Mouse (Mus musculus): ENCODE results near the gene Fmod. TPM values are rescaled to one million over a fixed set of nuclear protein-coding genes. Genes with fewer than 3 reads are reported as not detected.

Gene Fmod
- total and polyA plus RNA-seq, 3 experiments: not detected

GRCm38 (mm10) chr1:134076789-134077188 is 39.7 kb downstream of the Fmod start:
- Histone ChIP-seq H3K79me2 (replicated peaks; ENCODE audit: control insufficient read depth, extremely low read depth, insufficient read depth, poor library complexity, severe bottlenecking) (peaks cover 11% of the 10 kb centered on the region; the same call in 1 of the 2 replicates), H3K9me3 (replicated peaks; ENCODE audit: low read length) (no peaks in the 10 kb centered on the region), H3K4me1 (ENCODE audit: control insufficient read depth in 1 of 2, insufficient read depth in 2 of 2) (peaks cover 11 to 43% of the 10 kb centered on the region in 2 experiments), H3K27me3 (replicated peaks) (peaks cover 16% of the 10 kb centered on the region), H3K4me2 (ENCODE audit: insufficient read depth, low read depth, poor library complexity, severe bottlenecking) (no peak overlapping the region), H3K27ac (ENCODE audit: insufficient read depth, low read depth) (no peak overlapping the region), H3K9ac (ENCODE audit: insufficient read depth, low read depth) (no peak overlapping the region), H3K36me3 (replicated peaks in 1 of 2; ENCODE audit: control insufficient read depth in 1 of 2, insufficient read depth in 1 of 2, low read length in 1 of 2) (peaks cover 13 to 33% of the 10 kb centered on the region in 2 experiments), H3K4me3 (replicated peaks in 1 of 3; ENCODE audit: low read depth in 2 of 3, low read length in 2 of 3, poor library complexity in 1 of 3) (peak overlapping the region in 1 of 3 experiments; percentile 22)
- TF ChIP-seq ZMIZ1 (IDR thresholded peaks at IDR 0.05; ENCODE audit: low read depth, low read length): no peak
- TF ChIP-seq POLR2A (IDR thresholded peaks at IDR 0.05; ENCODE audit: low read depth, low read length): no peak
- no peak for TF ChIP-seq CTCF (conservative IDR thresholded peaks at IDR 0.05 in 1 of 2, IDR thresholded peaks at IDR 0.05 in 1 of 2; ENCODE audit: low read depth in 2 of 2, low read length in 2 of 2)
- TF ChIP-seq MYC (IDR thresholded peaks at IDR 0.05; ENCODE audit: low read depth, low read length): no peak
- no peak for TF ChIP-seq ZNF384 (IDR thresholded peaks at IDR 0.05; ENCODE audit: low read depth, low read length)
- no peak for TF ChIP-seq ZC3H11A (IDR thresholded peaks at IDR 0.05; ENCODE audit: low read depth, low read length)
- in situ Hi-C loops (cut with MboI; ENCODE audit: low pct_ligation_motif_present, low pct_unique_long_range_greater_than_20kb, low sequenced_read_pairs) (no loop called here), dilution Hi-C loops (cut with MboI; ENCODE audit: extremely low pct_ligation_motif_present, extremely low pct_unique_long_range_greater_than_20kb, low sequenced_read_pairs) (no loop called here)
- no peak for DNase-seq (ENCODE audit: extremely low read depth)

- no peak for TF ChIP-seq E2F4 (IDR thresholded peaks at IDR 0.05; ENCODE audit: insufficient replicate concordance, low read depth, low read length)
- TF ChIP-seq NRF1 (IDR thresholded peaks at IDR 0.05; ENCODE audit: low read depth, low read length): no peak
- peak; percentile 32 for TF ChIP-seq SMC3 (IDR thresholded peaks at IDR 0.05; ENCODE audit: low read depth, low read length)
- TF ChIP-seq MEF2A (IDR thresholded peaks at IDR 0.05; ENCODE audit: borderline replicate concordance, low read depth, low read length): no peak
- TF ChIP-seq IRF4 (IDR thresholded peaks at IDR 0.05; ENCODE audit: low read depth, low read length): no peak
- 0 out of 2 replicates have a peak, but pooled peaks have one; percentile 17 for TF ChIP-seq MXI1 (IDR thresholded peaks at IDR 0.05; ENCODE audit: low read depth, low read length)
- TF ChIP-seq MAZ (IDR thresholded peaks at IDR 0.05; ENCODE audit: low read depth, low read length): no peak
- TF ChIP-seq RAD21 (IDR thresholded peaks at IDR 0.05; ENCODE audit: low read depth, low read length): peak; percentile 27
- TF ChIP-seq CTCF (conservative IDR thresholded peaks at IDR 0.05 in 1 of 2, IDR thresholded peaks at IDR 0.05 in 1 of 2; ENCODE audit: low read depth in 2 of 2, low read length in 2 of 2): peak in 1 of 2 experiments; percentile 37; a peak in 2 of 4 replicates
- 0 out of 2 replicates have a peak, but pooled peaks have one; percentile 22 for TF ChIP-seq TCF12 (IDR thresholded peaks at IDR 0.05; ENCODE audit: low read depth, low read length)
- no peak for TF ChIP-seq JUN (IDR thresholded peaks at IDR 0.05; ENCODE audit: insufficient read depth, low read depth, low read length)
- TF ChIP-seq HCFC1 (IDR thresholded peaks at IDR 0.05; ENCODE audit: low read depth, low read length): no peak
- Histone ChIP-seq H3K27ac (ENCODE audit: insufficient read depth, low read depth) (no peak overlapping the region), H3K4me2 (ENCODE audit: insufficient read depth, low read depth, poor library complexity, severe bottlenecking) (peak overlapping the region; percentile 80), H3K79me2 (replicated peaks; ENCODE audit: control insufficient read depth, extremely low read depth, insufficient read depth, poor library complexity, severe bottlenecking) (peaks cover 11% of the 10 kb centered on the region; the same call in 1 of the 2 replicates), H3K4me1 (ENCODE audit: control insufficient read depth in 1 of 2, insufficient read depth in 2 of 2) (peaks cover 12 to 44% of the 10 kb centered on the region in 2 experiments), H3K27me3 (replicated peaks) (peaks cover 19% of the 10 kb centered on the region), H3K36me3 (replicated peaks in 1 of 2; ENCODE audit: control insufficient read depth in 1 of 2, insufficient read depth in 1 of 2, low read length in 1 of 2) (peaks cover 13 to 33% of the 10 kb centered on the region in 2 experiments), H3K9me3 (replicated peaks; ENCODE audit: low read length) (no peaks in the 10 kb centered on the region), H3K4me3 (replicated peaks in 1 of 3; ENCODE audit: low read depth in 2 of 3, low read length in 2 of 3, poor library complexity in 1 of 3) (peak overlapping the region; percentile 68 to 83 (median 78)), H3K9ac (ENCODE audit: insufficient read depth, low read depth) (peak overlapping the region; percentile 70)
- no peak for DNase-seq (ENCODE audit: extremely low read depth)
- dilution Hi-C loops (cut with MboI; ENCODE audit: extremely low pct_ligation_motif_present, extremely low pct_unique_long_range_greater_than_20kb, low sequenced_read_pairs) (no loop called here), in situ Hi-C loops (cut with MboI; ENCODE audit: low pct_ligation_motif_present, low pct_unique_long_range_greater_than_20kb, low sequenced_read_pairs) (no loop called here)
These were observed 40.5 kb downstream of the Fmod start for GRCm38 (mm10) chr1:134077389-134078060.
